Mouse (Mus musculus) lung, embryonic 15.5 days (tissue): ENCODE data around the gene Tnfsf11. TPM values are rescaled to one million over a fixed set of nuclear protein-coding genes. Genes with fewer than 3 reads are reported as not detected.

Experiments used
- ATAC-seq: fragments of 200-750 bp; cut with Nextera tagmentation; 2 replicates; pipeline ENCODE4 v1.8.0; 2017; ENCODE audit warnings: moderate number of reproducible peaks, borderline replicate concordance; ENCODE audit not compliant: low FRiP score, low TSS enrichment; ENCODE audit errors: extremely low read depth
- H3K27ac ChIP-seq: fragments of 300-500 bp; sonication (generic); 2 replicates; pipeline ENCODE4 v1.5.1; 2015; ENCODE audit warnings: moderate library complexity, mild to moderate bottlenecking, inconsistent platforms
- H3K27me3 ChIP-seq: fragments of 300-500 bp; sonication (generic); 2 replicates; pipeline ENCODE4 v1.6.1; 2015; ENCODE audit warnings: inconsistent platforms
- H3K36me3 ChIP-seq: fragments of 300-500 bp; sonication (generic); 2 replicates; pipeline ENCODE4 v1.6.1; 2015; ENCODE audit warnings: inconsistent platforms
- H3K4me1 ChIP-seq: fragments of 300-500 bp; sonication (generic); 2 replicates; pipeline ENCODE4 v1.6.1; 2015; ENCODE audit warnings: inconsistent platforms
- H3K4me2 ChIP-seq: fragments of 300-500 bp; sonication (generic); 2 replicates; pipeline ENCODE4 v1.6.1; 2015; ENCODE audit warnings: inconsistent platforms, mild to moderate bottlenecking, moderate library complexity
- H3K4me3 ChIP-seq: fragments of 300-500 bp; sonication (generic); 2 replicates; pipeline ENCODE4 v1.5.1; 2015; ENCODE audit warnings: mild to moderate bottlenecking, inconsistent platforms
- H3K9ac ChIP-seq: fragments of 300-500 bp; sonication (generic); 2 replicates; pipeline ENCODE4 v1.6.1; 2015; ENCODE audit warnings: inconsistent platforms
- H3K9me3 ChIP-seq: fragments of 300-500 bp; sonication (generic); 2 replicates; pipeline ENCODE4 v1.6.1; 2016; ENCODE audit warnings: inconsistent platforms
- WGBS: fragments of 180-500 bp; shearing (Covaris S2); methylation state at CpG from one replicate; pipeline ENCODE4 v1.1.7; 2015; 5-methylcytosine and 5-hydroxymethylcytosine counted together
- microRNA-seq: library from miRNA; unstranded; fragments of <30 nt; microRNA quantifications from one replicate; pipeline ENCODE4, GENCODE M21; 2016
- polyA plus RNA-seq: library from polyadenylated mRNA; unstranded; fragments of >200 nt; fragmentation: Nextera tagmentation; extraction: Ambion mirVana; gene quantifications from 2 replicates; pipeline ENCODE4 v1.2.1, GENCODE M21; 2015

The Tnfsf11 gene
- polyA plus RNA-seq, 1 experiment from 2014 or later = 0.31 TPM

- H3K4me2 ChIP-seq = no peak overlapping the region
- H3K27me3 ChIP-seq = no peaks in the 10 kb centered on the region
- H3K9ac ChIP-seq = no peak overlapping the region
- peak; percentile 78 for ATAC-seq
- no peaks in the 10 kb centered on the region for H3K9me3 ChIP-seq
- peaks cover 3% of the 10 kb centered on the region; the same call in 1 of the 2 replicates for H3K4me1 ChIP-seq
- WGBS = 43% methylated on average over 6 of the region's 6 CpGs
- H3K27ac ChIP-seq = 0 out of 2 replicates have a peak overlapping the region, but pooled peaks have one; percentile 45
- no peaks in the 10 kb centered on the region for H3K36me3 ChIP-seq
- H3K4me3 ChIP-seq = no peak overlapping the region
These were observed 70.6 kb downstream of the Tnfsf11 start for GRCm38 (mm10) chr14:78237238-78237637.

DNA sequence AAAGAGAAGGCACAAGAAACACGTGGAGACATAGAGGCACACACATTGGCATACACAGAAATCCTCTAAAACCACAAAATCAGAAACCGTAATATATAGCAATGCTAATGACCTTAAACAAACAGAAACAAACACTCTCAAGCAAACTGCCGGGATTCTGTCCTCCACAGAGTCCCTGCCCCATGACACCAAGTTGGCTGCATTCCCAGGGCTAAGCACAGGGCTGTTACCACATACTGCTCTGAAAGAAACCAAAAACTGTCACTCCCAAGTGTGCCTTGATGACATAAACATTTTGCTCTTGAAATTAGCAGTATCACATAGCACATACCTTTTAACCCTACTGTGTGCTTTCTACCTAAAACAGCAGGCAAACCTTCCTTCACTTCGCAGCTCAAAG, 71.7 kb downstream of the Tnfsf11 start:
- H3K27ac ChIP-seq = peak overlapping the region; percentile 45; the same call in 1 of the 2 replicates
- no peaks in the 10 kb centered on the region for H3K9me3 ChIP-seq
- ATAC-seq = peak; percentile 92
- no peaks in the 10 kb centered on the region for H3K36me3 ChIP-seq
- no peaks in the 10 kb centered on the region for H3K27me3 ChIP-seq
- peaks cover 3% of the 10 kb centered on the region; the same call in 1 of the 2 replicates for H3K4me1 ChIP-seq
- H3K9ac ChIP-seq = no peak overlapping the region
- 36% methylated on average over 4 of the region's 4 CpGs for WGBS
- H3K4me3 ChIP-seq = no peak overlapping the region
- H3K4me2 ChIP-seq = no peak overlapping the region

DNA sequence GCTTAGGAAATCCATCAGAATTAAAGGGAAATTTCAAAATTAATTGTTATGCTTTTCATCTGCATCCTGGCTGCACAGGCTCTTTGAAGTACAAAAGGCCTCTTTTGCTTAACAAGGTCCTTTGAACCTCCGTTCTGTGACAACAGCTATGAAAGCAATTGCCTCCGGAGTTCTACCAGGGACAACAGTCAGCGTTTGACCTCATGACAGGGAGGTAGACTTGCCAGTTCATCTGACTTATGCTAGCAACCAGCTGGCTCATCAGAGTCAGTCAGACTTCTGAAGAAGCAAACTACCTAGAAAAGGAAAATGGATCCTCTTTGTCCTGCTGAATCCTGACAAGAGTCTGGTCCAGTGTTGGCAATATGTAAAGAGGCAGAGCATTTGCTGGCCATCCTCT, 72.5 kb downstream of the Tnfsf11 start:
- H3K9ac ChIP-seq = no peak overlapping the region
- WGBS = 43% methylated on average over 3 of the region's 3 CpGs
- H3K4me3 ChIP-seq = no peak overlapping the region
- H3K36me3 ChIP-seq = no peaks in the 10 kb centered on the region
- peaks cover 3% of the 10 kb centered on the region; the same call in 1 of the 2 replicates for H3K4me1 ChIP-seq
- no peak overlapping the region for H3K27ac ChIP-seq
- no peak overlapping the region for H3K4me2 ChIP-seq
- H3K27me3 ChIP-seq = no peaks in the 10 kb centered on the region
- H3K9me3 ChIP-seq = no peaks in the 10 kb centered on the region
- ATAC-seq = no peak

DNA sequence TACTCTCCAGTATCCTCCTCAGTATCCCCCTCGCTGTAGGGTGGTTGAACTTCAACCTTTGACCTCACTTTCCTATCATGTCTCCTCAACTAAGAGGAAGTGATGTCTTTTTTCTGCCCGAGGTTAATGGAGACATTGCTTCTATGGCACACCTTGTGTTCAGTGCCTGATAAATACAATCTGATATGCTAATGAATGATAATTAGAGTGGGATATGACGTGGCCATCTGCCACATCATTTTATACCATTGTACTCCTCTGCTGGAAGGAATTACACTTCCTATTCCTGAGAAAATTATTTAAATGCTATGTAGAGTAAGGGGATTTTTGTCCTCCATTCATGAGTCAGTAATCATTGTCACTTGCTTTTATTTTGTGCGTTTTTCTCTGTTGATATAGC, 78.8 kb downstream of the Tnfsf11 start:
- Histone ChIP-seq H3K4me3 (no peak overlapping the region), H3K9me3 (no peaks in the 10 kb centered on the region), H3K27me3 (no peaks in the 10 kb centered on the region), H3K4me2 (no peak overlapping the region), H3K27ac (no peak overlapping the region), H3K4me1 (no peaks in the 10 kb centered on the region), H3K9ac (no peak overlapping the region), H3K36me3 (no peaks in the 10 kb centered on the region)
- no peak for ATAC-seq
- WGBS = 55% methylated on average over 4 of the region's 4 CpGs

Small RNAs within 50 kb of the gene (microRNA-seq; reads per million reads assigned to microRNA genes)
- not detected for gene Gm23652

Other genes starting within 250 kb of the Tnfsf11 start
- gene Fam216b, start 219.0 kb downstream of the Tnfsf11 start, polyA plus RNA-seq = 0.36 and 0.46 TPM in 2 replicates
- gene Akap11, start 228.8 kb upstream of the Tnfsf11 start, polyA plus RNA-seq = 20.0 and 20.7 TPM in 2 replicates